Mouse (Mus musculus) liver, embryonic 12.5 days (tissue): Measurements from ENCODE around the gene Tbc1d10c. TPM values are rescaled to one million over a fixed set of nuclear protein-coding genes. Genes with fewer than 3 reads are reported as not detected.

Experiments
- ATAC-seq: fragments of 200-750 bp; cut with Nextera tagmentation; 2 replicates; pipeline ENCODE4 v1.8.0; 2017; ENCODE audit warnings: moderate number of reproducible peaks, mild to moderate bottlenecking, moderate library complexity
- H3K27ac ChIP-seq: fragments of 300-500 bp; sonication (generic); 2 replicates; pipeline ENCODE4 v1.5.1; 2016; ENCODE audit warnings: mild to moderate bottlenecking
- H3K27me3 ChIP-seq: fragments of 300-500 bp; sonication (generic); replicated peaks from 2 replicates; pipeline ENCODE4 v1.6.1; 2016; ENCODE audit warnings: mild to moderate bottlenecking, moderate library complexity
- H3K36me3 ChIP-seq: fragments of 300-500 bp; sonication (generic); 2 replicates; pipeline ENCODE4 v1.6.1; 2016; ENCODE audit warnings: mild to moderate bottlenecking, moderate library complexity
- H3K4me1 ChIP-seq: fragments of 300-500 bp; sonication (generic); 2 replicates; pipeline ENCODE4 v1.6.1; 2016
- H3K4me2 ChIP-seq: fragments of 300-500 bp; sonication (generic); 2 replicates; pipeline ENCODE4 v1.6.1; 2016; ENCODE audit warnings: mild to moderate bottlenecking, moderate library complexity
- H3K4me3 ChIP-seq: fragments of 300-500 bp; sonication (generic); 2 replicates; pipeline ENCODE4 v1.5.1; 2016; ENCODE audit warnings: mild to moderate bottlenecking, moderate library complexity
- H3K9ac ChIP-seq: fragments of 300-500 bp; sonication (generic); 2 replicates; pipeline ENCODE4 v1.6.1; 2016; ENCODE audit warnings: mild to moderate bottlenecking, moderate library complexity
- H3K9me3 ChIP-seq: fragments of 300-500 bp; sonication (generic); replicated peaks from 2 replicates; pipeline ENCODE4 v1.6.1; 2016; ENCODE audit warnings: mild to moderate bottlenecking, moderate library complexity
- WGBS: fragments of 180-500 bp; shearing (Covaris S2); methylation state at CpG from one replicate; pipeline ENCODE4 v1.1.7; 2016; ENCODE audit not compliant: insufficient replicate concordance; 5-methylcytosine and 5-hydroxymethylcytosine counted together
- polyA plus RNA-seq: library from polyadenylated mRNA; unstranded; fragments of >200 nt; fragmentation: Nextera tagmentation; extraction: Ambion mirVana; gene quantifications from 2 replicates; pipeline ENCODE4 v1.2.1, GENCODE M21; 2016

Tbc1d10c gene
- polyA plus RNA-seq, 1 experiment from 2014 or later = 4.9 TPM

DNA sequence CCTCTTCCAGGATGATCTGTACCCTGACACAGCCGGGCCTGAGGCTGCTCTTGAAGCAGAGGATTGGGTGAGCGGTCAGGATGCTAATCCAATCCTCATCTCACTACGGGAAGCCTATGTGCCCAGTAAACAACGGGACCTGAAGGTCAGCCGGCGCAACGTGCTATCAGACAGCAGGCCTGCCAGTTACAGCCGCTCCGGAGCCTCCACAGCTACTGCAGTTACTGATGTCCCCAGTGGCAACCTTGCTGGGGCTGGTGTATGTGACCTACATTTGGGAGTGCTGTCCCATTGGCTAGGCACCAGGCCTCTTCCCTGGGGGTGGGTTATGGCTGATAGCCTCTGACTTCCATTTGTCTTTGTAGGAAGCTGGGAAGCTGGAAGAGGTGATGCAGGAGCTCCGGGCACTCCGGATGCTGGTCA is 37.8 kb downstream of the Tbc1d10c start, which contains the start of gene Ptprcap:
Gene Ptprcap, plus strand, starts transcription at position 373 of the 423 bp plus-strand sequence.
- Histone ChIP-seq H3K27me3 (no peaks in the 10 kb centered on the region), H3K27ac (peak within 1 kb of the TSS; percentile 8; the same call in 1 of the 2 replicates), H3K4me3 (no peak within 1 kb of the TSS; the same call in 1 of the 2 replicates), H3K36me3 (peaks cover 71% of the 10 kb centered on the region), H3K4me2 (peak within 1 kb of the TSS; percentile 46), H3K9me3 (no peaks in the 10 kb centered on the region), H3K4me1 (peaks cover 52% of the 10 kb centered on the region), H3K9ac (no peak within 1 kb of the TSS)
- WGBS = 76% methylated on average over 11 of the region's 11 CpGs
- ATAC-seq = no peak

- 0 out of 2 replicates have a peak overlapping the region, but pooled peaks have one; percentile 8 for H3K27ac ChIP-seq
- peaks cover 65% of the 10 kb centered on the region for H3K36me3 ChIP-seq
- H3K27me3 ChIP-seq = no peaks in the 10 kb centered on the region
- no peak overlapping the region for H3K4me2 ChIP-seq
- no peaks in the 10 kb centered on the region for H3K9me3 ChIP-seq
- H3K9ac ChIP-seq = no peak overlapping the region
- no peak overlapping the region for H3K4me3 ChIP-seq
- no peak for ATAC-seq
- H3K4me1 ChIP-seq = peaks cover 58% of the 10 kb centered on the region
- WGBS = 88% methylated on average over 8 of the region's 8 CpGs
Observed at GRCm38 (mm10) chr19:4152445-4153231, 38.4 kb downstream of the Tbc1d10c start.

GRCm38 (mm10) chr19:4151898-4152297 is 39.2 kb downstream of the Tbc1d10c start:
- H3K27me3 ChIP-seq = no peaks in the 10 kb centered on the region
- no peaks in the 10 kb centered on the region for H3K9me3 ChIP-seq
- WGBS = 79% methylated on average over 5 of the region's 5 CpGs
- no peak overlapping the region for H3K27ac ChIP-seq
- ATAC-seq = no peak
- peaks cover 60% of the 10 kb centered on the region for H3K4me1 ChIP-seq
- no peak overlapping the region for H3K9ac ChIP-seq
- H3K4me3 ChIP-seq = no peak overlapping the region
- peaks cover 57% of the 10 kb centered on the region for H3K36me3 ChIP-seq
- H3K4me2 ChIP-seq = no peak overlapping the region

GRCm38 (mm10) chr19:4151488-4151860 is 39.6 kb downstream of the Tbc1d10c start:
- no peak overlapping the region for H3K4me2 ChIP-seq
- H3K9me3 ChIP-seq = no peaks in the 10 kb centered on the region
- peaks cover 60% of the 10 kb centered on the region for H3K4me1 ChIP-seq
- H3K27me3 ChIP-seq = no peaks in the 10 kb centered on the region
- no peak overlapping the region for H3K27ac ChIP-seq
- WGBS = 80% methylated on average over 5 of the region's 5 CpGs
- no peak overlapping the region for H3K4me3 ChIP-seq
- no peak for ATAC-seq
- no peak overlapping the region for H3K9ac ChIP-seq
- peaks cover 53% of the 10 kb centered on the region for H3K36me3 ChIP-seq

- H3K4me2 ChIP-seq = 0 out of 2 replicates have a peak overlapping the region, but pooled peaks have one; percentile 86
- peaks cover 56% of the 10 kb centered on the region for H3K4me1 ChIP-seq
- H3K36me3 ChIP-seq = peaks cover 46% of the 10 kb centered on the region
- H3K4me3 ChIP-seq = no peak overlapping the region
- WGBS = 85% methylated on average over 22 of the region's 22 CpGs
- H3K9me3 ChIP-seq = no peaks in the 10 kb centered on the region
- no peak for ATAC-seq
- no peak overlapping the region for H3K9ac ChIP-seq
- no peak overlapping the region for H3K27ac ChIP-seq
- H3K27me3 ChIP-seq = no peaks in the 10 kb centered on the region
Observed at GRCm38 (mm10) chr19:4150567-4151487, 40.3 kb downstream of the Tbc1d10c start.

GRCm38 (mm10) chr19:4149764-4150461 is 41.2 kb downstream of the Tbc1d10c start:
- WGBS = 87% methylated on average over 17 of the region's 17 CpGs
- Histone ChIP-seq H3K4me3 (peak overlapping the region; percentile 83), H3K9me3 (no peaks in the 10 kb centered on the region), H3K9ac (peak overlapping the region; percentile 88; the same call in 1 of the 2 replicates), H3K27me3 (no peaks in the 10 kb centered on the region), H3K36me3 (peaks cover 42% of the 10 kb centered on the region), H3K4me2 (peak overlapping the region; percentile 86), H3K27ac (no peak overlapping the region), H3K4me1 (peaks cover 48% of the 10 kb centered on the region)
- no peak for ATAC-seq

- H3K9ac ChIP-seq = peak overlapping the region; percentile 88
- no peaks in the 10 kb centered on the region for H3K9me3 ChIP-seq
- H3K4me2 ChIP-seq = peak overlapping the region; percentile 86
- peaks cover 42% of the 10 kb centered on the region for H3K36me3 ChIP-seq
- H3K27me3 ChIP-seq = no peaks in the 10 kb centered on the region
- no peak for ATAC-seq
- H3K4me1 ChIP-seq = peaks cover 42% of the 10 kb centered on the region
- H3K27ac ChIP-seq = peak overlapping the region; percentile 85
- peak overlapping the region; percentile 83 for H3K4me3 ChIP-seq
- WGBS = 70% methylated on average over 11 of the region's 11 CpGs
Observed at GRCm38 (mm10) chr19:4149283-4149682, 41.8 kb downstream of the Tbc1d10c start.

DNA sequence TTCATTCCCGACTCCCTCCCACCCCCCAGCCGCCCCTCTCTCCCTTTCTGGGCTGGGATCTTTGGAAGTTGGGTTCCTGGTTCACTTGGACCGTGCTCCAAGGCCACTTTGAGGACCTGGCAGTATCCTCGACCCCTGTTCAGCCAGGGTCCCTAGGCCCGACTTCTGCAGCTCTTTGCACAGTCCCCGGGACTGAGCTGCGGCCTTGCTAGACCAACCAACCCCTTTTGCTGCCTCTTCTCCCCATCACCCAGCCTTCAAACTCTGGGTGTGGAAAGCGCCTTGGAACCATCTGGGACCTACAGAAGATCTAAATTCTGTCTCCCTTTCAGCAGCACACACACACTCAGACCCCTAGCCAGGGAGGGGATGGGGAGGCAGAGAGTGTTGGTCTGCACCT is 42.3 kb downstream of the Tbc1d10c start:
- H3K9me3 ChIP-seq = no peaks in the 10 kb centered on the region
- peak overlapping the region; percentile 86 for H3K4me2 ChIP-seq
- H3K4me3 ChIP-seq = peak overlapping the region; percentile 83
- peak overlapping the region; percentile 85 for H3K27ac ChIP-seq
- peaks cover 38% of the 10 kb centered on the region for H3K4me1 ChIP-seq
- peak; percentile 36 for ATAC-seq
- H3K27me3 ChIP-seq = peaks cover 1% of the 10 kb centered on the region; the same call in 1 of the 2 replicates
- WGBS = 3% methylated on average over 8 of the region's 8 CpGs
- H3K36me3 ChIP-seq = peaks cover 40% of the 10 kb centered on the region
- H3K9ac ChIP-seq = peak overlapping the region; percentile 88

DNA sequence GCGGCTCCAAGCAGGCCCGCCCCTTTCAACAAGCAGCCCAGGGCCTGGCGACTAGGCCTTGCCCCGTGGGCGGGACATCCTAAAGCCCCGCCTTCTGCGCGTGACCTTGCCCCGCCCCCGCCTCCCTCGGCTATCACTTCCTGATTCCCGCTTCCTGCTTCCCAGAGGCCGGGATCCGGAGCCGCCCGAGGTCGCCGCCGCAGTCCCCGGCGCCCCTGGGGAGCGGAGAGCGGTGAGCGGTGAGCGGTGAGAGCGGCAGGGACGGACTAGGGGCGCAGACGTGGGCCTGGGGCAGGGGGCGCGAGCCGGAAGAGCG is 42.6 kb downstream of the Tbc1d10c start, which contains the start of gene Coro1b:
Gene Coro1b, plus strand, starts transcription at position 129 of the 316 bp plus-strand sequence.
- Histone ChIP-seq H3K4me2 (peak within 1 kb of the TSS; percentile 86), H3K27me3 (peaks cover 5% of the 10 kb centered on the region; the same call in 1 of the 2 replicates), H3K9ac (peak within 1 kb of the TSS; percentile 88), H3K4me1 (peaks cover 34% of the 10 kb centered on the region), H3K36me3 (peaks cover 36% of the 10 kb centered on the region), H3K4me3 (peak within 1 kb of the TSS; percentile 83), H3K27ac (peak within 1 kb of the TSS; percentile 85), H3K9me3 (no peaks in the 10 kb centered on the region)
- WGBS = under 1% methylated on average over 30 of the region's 33 CpGs
- ATAC-seq = peak; percentile 91

DNA sequence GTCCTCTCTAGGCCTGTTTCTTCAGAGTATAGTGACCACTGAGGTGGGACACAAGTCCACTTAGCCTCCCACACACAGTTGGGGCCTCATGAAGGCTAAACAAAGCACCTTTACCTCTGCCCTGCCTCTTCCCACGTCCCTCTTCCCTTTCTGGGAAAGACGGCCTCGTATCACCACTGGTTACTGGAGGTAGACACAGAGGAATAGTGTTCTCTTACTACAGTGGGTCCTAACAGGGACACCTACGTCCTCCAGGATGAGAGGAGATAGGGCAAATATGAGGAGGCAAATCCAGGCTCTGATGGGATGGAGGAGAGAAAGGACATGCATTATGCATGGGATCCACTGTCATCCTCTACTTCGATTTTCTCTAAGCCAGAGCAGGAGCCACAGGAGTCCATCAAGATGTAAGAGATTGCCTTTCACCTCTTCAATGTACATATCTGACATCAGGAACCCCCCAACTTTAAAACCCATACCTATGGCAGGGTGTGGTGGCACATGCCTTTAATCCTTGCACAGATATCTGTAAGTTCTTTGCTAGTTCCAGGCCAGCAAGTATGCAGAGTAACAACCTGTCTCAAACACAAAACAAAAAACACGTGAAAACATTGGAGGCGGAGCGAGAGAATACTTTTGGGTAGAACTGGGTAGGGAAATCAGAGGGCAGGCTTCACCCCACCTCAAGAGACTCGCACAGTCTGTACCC is 43.1 kb downstream of the Tbc1d10c start:
- Histone ChIP-seq H3K27ac (peak overlapping the region; percentile 85), H3K4me1 (peaks cover 32% of the 10 kb centered on the region), H3K9ac (peak overlapping the region; percentile 88), H3K9me3 (no peaks in the 10 kb centered on the region), H3K36me3 (peaks cover 32% of the 10 kb centered on the region), H3K4me2 (peak overlapping the region; percentile 86), H3K4me3 (peak overlapping the region; percentile 83), H3K27me3 (peaks cover 10% of the 10 kb centered on the region; the same call in 1 of the 2 replicates)
- ATAC-seq = peak; percentile 17; the same call in 1 of the 2 replicates
- 40% methylated on average over 9 of the region's 9 CpGs for WGBS

GRCm38 (mm10) chr19:4147022-4147405 is 44.1 kb downstream of the Tbc1d10c start:
- 62% methylated on average over 3 of the region's 3 CpGs for WGBS
- H3K4me2 ChIP-seq = no peak overlapping the region
- peaks cover 23% of the 10 kb centered on the region for H3K36me3 ChIP-seq
- H3K4me3 ChIP-seq = no peak overlapping the region
- no peak overlapping the region for H3K9ac ChIP-seq
- H3K9me3 ChIP-seq = no peaks in the 10 kb centered on the region
- H3K27ac ChIP-seq = no peak overlapping the region
- peaks cover 32% of the 10 kb centered on the region for H3K4me1 ChIP-seq
- H3K27me3 ChIP-seq = peaks cover 14% of the 10 kb centered on the region; the same call in 1 of the 2 replicates
- ATAC-seq = no peak
